Mouse (Mus musculus): ENCODE measurements around the gene Tubgcp6.

GRCm38 (mm10) chr15:89128382-89129350, 5.8 kb upstream of the Tubgcp6 start, which contains the start of gene Hdac10:
- TF ChIP-seq GATA1 (IDR thresholded peaks at IDR 0.05; ENCODE audit: borderline replicate concordance, low read length) (no peak), FLI1 (IDR thresholded peaks at IDR 0.05; ENCODE audit: low read length) (no peak)

Measured in megakaryocyte, embryonic 14.5 days (primary cell).